Mouse (Mus musculus) CH12.LX (cell line): ENCODE results near the gene Zdhhc1. TPM values are rescaled to one million over a fixed set of nuclear protein-coding genes. Genes with fewer than 3 reads are reported as not detected.

Experiments used
- DNase-seq: peaks from one replicate; pipeline ENCODE4 v3.0.0-alpha.2; 2013; ENCODE audit errors: extremely low read depth
- H3K27ac ChIP-seq: 2 replicates; pipeline ENCODE4 v1.5.1; 2012; ENCODE audit warnings: low read depth, mild to moderate bottlenecking, control low read depth, moderate library complexity; ENCODE audit not compliant: insufficient read depth
- H3K27me3 ChIP-seq: replicated peaks from 2 replicates; pipeline ENCODE3; 2012; ENCODE audit warnings: inconsistent platforms
- H3K36me3 ChIP-seq, 2 experiments: replicated peaks in 1 of 2; 2 replicates each; pipeline versions ENCODE3 to v1.6.1; 2012; ENCODE audit warnings: inconsistent platforms in 1 of 2, low read length in 1 of 2, mild to moderate bottlenecking in 1 of 2, mixed read lengths in 1 of 2, moderate library complexity in 1 of 2; ENCODE audit not compliant: control insufficient read depth in 1 of 2, insufficient read depth in 1 of 2
- H3K4me1 ChIP-seq, 2 experiments: 2 replicates each; pipeline ENCODE4 v1.6.1; 2012; ENCODE audit warnings: inconsistent platforms in 1 of 2, moderate library complexity in 1 of 2; ENCODE audit not compliant: insufficient read depth in 2 of 2, control insufficient read depth in 1 of 2
- H3K4me2 ChIP-seq: 2 replicates; pipeline ENCODE4 v1.6.1; 2012; ENCODE audit warnings: low read depth, mild to moderate bottlenecking, control low read depth; ENCODE audit not compliant: poor library complexity, insufficient read depth, severe bottlenecking
- H3K4me3 ChIP-seq, 3 experiments: fragments of 150-350 bp in 1 of 3; sonication (generic) in 1 of 3; replicated peaks in 1 of 3; 2 replicates each; pipeline versions ENCODE3 to v1.5.1; 2011 to 2012; ENCODE audit warnings: low read depth in 2 of 3, low read length in 2 of 3, mild to moderate bottlenecking in 2 of 3, moderate library complexity in 2 of 3, control low read depth in 1 of 3, improper control_type of control experiment in 1 of 3, inconsistent platforms in 1 of 3, mixed read lengths in 1 of 3; ENCODE audit not compliant: poor library complexity in 1 of 3
- H3K79me2 ChIP-seq: replicated peaks from 2 replicates; pipeline ENCODE4 v1.6.1; 2012; ENCODE audit warnings: mild to moderate bottlenecking, moderate library complexity; ENCODE audit not compliant: control insufficient read depth, poor library complexity, insufficient read depth, severe bottlenecking; ENCODE audit errors: extremely low read depth
- H3K9ac ChIP-seq: 2 replicates; pipeline ENCODE4 v1.6.1; 2012; ENCODE audit warnings: low read depth, mild to moderate bottlenecking, control low read depth, moderate library complexity; ENCODE audit not compliant: insufficient read depth
- H3K9me3 ChIP-seq: replicated peaks from 2 replicates; pipeline ENCODE3; 2012; ENCODE audit warnings: low read length, inconsistent platforms, mixed read lengths
- BHLHE40 ChIP-seq: IDR thresholded peaks from 2 replicates; pipeline ENCODE4 v1.6.1; 2011; ENCODE audit warnings: mild to moderate bottlenecking, low read depth, low read length, improper control_type of control experiment
- CHD1 ChIP-seq: IDR thresholded peaks from 2 replicates; pipeline ENCODE4 v1.6.1; 2012; ENCODE audit warnings: low read depth, low read length, improper control_type of control experiment, inconsistent platforms
- CHD2 ChIP-seq: IDR thresholded peaks from 2 replicates; pipeline ENCODE4 v1.6.1; 2011; ENCODE audit warnings: low read length, improper control_type of control experiment
- CTCF ChIP-seq, 2 experiments: IDR thresholded peaks in 1 of 2; conservative IDR thresholded peaks in 1 of 2; 2 replicates each; pipeline ENCODE4 v1.5.1; 2011 to 2012; ENCODE audit warnings: low read depth in 2 of 2, low read length in 2 of 2, improper control_type of control experiment in 1 of 2, inconsistent platforms in 1 of 2, mild to moderate bottlenecking in 1 of 2, moderate library complexity in 1 of 2
- E2F4 ChIP-seq: IDR thresholded peaks from 2 replicates; pipeline ENCODE4 v1.6.1; 2011; ENCODE audit warnings: low read depth, low read length, improper control_type of control experiment; ENCODE audit not compliant: insufficient replicate concordance
- ELF1 ChIP-seq: IDR thresholded peaks from 2 replicates; pipeline ENCODE4 v1.6.1; 2014; ENCODE audit warnings: low read depth, mild to moderate bottlenecking, inconsistent platforms, low read length, improper control_type of control experiment
- EP300 ChIP-seq: IDR thresholded peaks from 2 replicates; pipeline ENCODE4 v1.6.1; 2011; ENCODE audit warnings: low read length, improper control_type of control experiment
- ETS1 ChIP-seq: conservative IDR thresholded peaks from 2 replicates; pipeline ENCODE4 v1.6.1; 2012; ENCODE audit warnings: low read depth, mild to moderate bottlenecking, inconsistent platforms, low read length, improper control_type of control experiment, moderate library complexity
- GABPA ChIP-seq: IDR thresholded peaks from 2 replicates; pipeline ENCODE4 v1.6.1; 2012; ENCODE audit warnings: low read depth, low read length, improper control_type of control experiment, inconsistent platforms; ENCODE audit not compliant: insufficient replicate concordance
- HCFC1 ChIP-seq: IDR thresholded peaks from 2 replicates; pipeline ENCODE4 v1.6.1; 2012; ENCODE audit warnings: low read depth, mild to moderate bottlenecking, inconsistent platforms, low read length, improper control_type of control experiment
- IRF4 ChIP-seq: IDR thresholded peaks from 2 replicates; pipeline ENCODE4 v1.6.1; 2014; ENCODE audit warnings: low read depth, mild to moderate bottlenecking, inconsistent platforms, low read length, improper control_type of control experiment
- JUN ChIP-seq: IDR thresholded peaks from 2 replicates; pipeline ENCODE4 v1.6.1; 2011; ENCODE audit warnings: low read depth, mild to moderate bottlenecking, low read length, improper control_type of control experiment, moderate library complexity; ENCODE audit not compliant: insufficient read depth
- JUND ChIP-seq: conservative IDR thresholded peaks from 2 replicates; pipeline ENCODE4 v1.6.1; 2011; ENCODE audit warnings: low read depth, low read length, improper control_type of control experiment
- KAT2A ChIP-seq: IDR thresholded peaks from 2 replicates; pipeline ENCODE4 v1.6.1; 2012; ENCODE audit warnings: low read length, improper control_type of control experiment, inconsistent platforms; ENCODE audit not compliant: insufficient replicate concordance
- MAFK ChIP-seq: IDR thresholded peaks from 2 replicates; pipeline ENCODE4 v1.6.1; 2011; ENCODE audit warnings: low read length, improper control_type of control experiment; ENCODE audit not compliant: insufficient replicate concordance
- MAX ChIP-seq: IDR thresholded peaks from 2 replicates; pipeline ENCODE4 v1.6.1; 2011; ENCODE audit warnings: low read length, improper control_type of control experiment
- MAZ ChIP-seq: IDR thresholded peaks from 2 replicates; pipeline ENCODE4 v1.6.1; 2012; ENCODE audit warnings: low read depth, mild to moderate bottlenecking, inconsistent platforms, low read length, improper control_type of control experiment, moderate library complexity
- MEF2A ChIP-seq: IDR thresholded peaks from 2 replicates; pipeline ENCODE4 v1.6.1; 2014; ENCODE audit warnings: low read depth, mild to moderate bottlenecking, inconsistent platforms, low read length, improper control_type of control experiment, borderline replicate concordance
- MXI1 ChIP-seq: IDR thresholded peaks from 2 replicates; pipeline ENCODE4 v1.6.1; 2011; ENCODE audit warnings: mild to moderate bottlenecking, low read depth, low read length, improper control_type of control experiment
- MYC ChIP-seq: IDR thresholded peaks from 2 replicates; pipeline ENCODE4 v1.6.1; 2011; ENCODE audit warnings: low read depth, mild to moderate bottlenecking, improper control_type of control experiment, low read length
- NELFE ChIP-seq: IDR thresholded peaks from 2 replicates; pipeline ENCODE4 v1.6.1; 2011; ENCODE audit warnings: low read depth, low read length, improper control_type of control experiment
- NRF1 ChIP-seq: IDR thresholded peaks from 2 replicates; pipeline ENCODE4 v1.6.1; 2014; ENCODE audit warnings: low read depth, mild to moderate bottlenecking, inconsistent platforms, low read length, improper control_type of control experiment, moderate library complexity
- PAX5 ChIP-seq: IDR thresholded peaks from 2 replicates; pipeline ENCODE4 v1.6.1; 2012; ENCODE audit warnings: low read length, inconsistent platforms, mixed read lengths
- POLR2A ChIP-seq: IDR thresholded peaks from 2 replicates; pipeline ENCODE4 v1.6.1; 2011; ENCODE audit warnings: low read depth, mild to moderate bottlenecking, improper control_type of control experiment, low read length
- POLR2AphosphoS2 ChIP-seq: IDR thresholded peaks from 2 replicates; pipeline ENCODE4 v1.6.1; 2011; ENCODE audit warnings: low read depth, low read length, improper control_type of control experiment
- RAD21 ChIP-seq: IDR thresholded peaks from 2 replicates; pipeline ENCODE4 v1.6.1; 2011; ENCODE audit warnings: low read depth, mild to moderate bottlenecking, low read length, improper control_type of control experiment, moderate library complexity
- RCOR1 ChIP-seq: conservative IDR thresholded peaks from 2 replicates; pipeline ENCODE4 v1.6.1; 2012; ENCODE audit warnings: low read depth, mild to moderate bottlenecking, inconsistent platforms, low read length, improper control_type of control experiment
- SIN3A ChIP-seq: IDR thresholded peaks from 2 replicates; pipeline ENCODE4 v1.6.1; 2012; ENCODE audit warnings: low read length, improper control_type of control experiment, inconsistent platforms
- SMC3 ChIP-seq: IDR thresholded peaks from 2 replicates; pipeline ENCODE4 v1.6.1; 2011; ENCODE audit warnings: low read depth, low read length, improper control_type of control experiment
- TBP ChIP-seq: conservative IDR thresholded peaks from 2 replicates; pipeline ENCODE4 v1.6.1; 2011; ENCODE audit warnings: low read depth, low read length, improper control_type of control experiment
- TCF12 ChIP-seq: IDR thresholded peaks from 2 replicates; pipeline ENCODE4 v1.6.1; 2014; ENCODE audit warnings: low read depth, mild to moderate bottlenecking, inconsistent platforms, low read length, improper control_type of control experiment
- UBTF ChIP-seq: IDR thresholded peaks from 2 replicates; pipeline ENCODE4 v1.6.1; 2012; ENCODE audit warnings: low read depth, mild to moderate bottlenecking, inconsistent platforms, low read length, improper control_type of control experiment, moderate library complexity
- USF1 ChIP-seq: IDR thresholded peaks from 2 replicates; pipeline ENCODE4 v1.6.1; 2014; ENCODE audit warnings: low read depth, mild to moderate bottlenecking, inconsistent platforms, low read length, improper control_type of control experiment
- USF2 ChIP-seq: conservative IDR thresholded peaks from 2 replicates; pipeline ENCODE4 v1.6.1; 2011; ENCODE audit warnings: low read depth, low read length, improper control_type of control experiment
- ZC3H11A ChIP-seq: IDR thresholded peaks from 2 replicates; pipeline ENCODE4 v1.6.1; 2012; ENCODE audit warnings: low read depth, mild to moderate bottlenecking, inconsistent platforms, low read length, improper control_type of control experiment
- ZKSCAN1 ChIP-seq: IDR thresholded peaks from 2 replicates; pipeline ENCODE4 v1.6.1; 2012; ENCODE audit warnings: low read depth, inconsistent platforms, low read length, improper control_type of control experiment, borderline replicate concordance
- ZMIZ1 ChIP-seq: IDR thresholded peaks from 2 replicates; pipeline ENCODE4 v1.6.1; 2012; ENCODE audit warnings: low read depth, mild to moderate bottlenecking, inconsistent platforms, low read length, improper control_type of control experiment
- ZNF384 ChIP-seq: IDR thresholded peaks from 2 replicates; pipeline ENCODE4 v1.6.1; 2012; ENCODE audit warnings: low read depth, low read length, improper control_type of control experiment, inconsistent platforms
- dilution Hi-C: fragments of 300-500 bp; cut with MboI; formaldehyde crosslinking; loops from 2 replicates; pipeline ENCODE4 v1.14.3; 2020; ENCODE audit warnings: low sequenced_read_pairs; ENCODE audit not compliant: extremely low pct_unique_long_range_greater_than_20kb, extremely low pct_ligation_motif_present
- in situ Hi-C: fragments of 300-500 bp; cut with MboI; formaldehyde crosslinking; loops from 3 replicates; pipeline ENCODE4 v1.14.3; 2019; ENCODE audit warnings: low sequenced_read_pairs, low pct_ligation_motif_present, low pct_unique_long_range_greater_than_20kb, mixed read lengths
- polyA plus RNA-seq: library from polyadenylated mRNA; unstranded; fragments of >175 nt; gene quantifications from 2 replicates; pipeline ENCODE4 v1.2.1, GENCODE M21; 2012; ENCODE audit warnings: low read depth; ENCODE audit not compliant: insufficient read length
- total RNA-seq, 2 experiments: library from RNA; depleted of rRNA; stranded (reverse); fragments of 300-350 nt in 1 of 2; fragments of >200 nt in 1 of 2; gene quantifications; 2 replicates each; pipeline ENCODE4 v1.2.3; 2012 to 2014

Gene Zdhhc1
- total and polyA plus RNA-seq, 3 experiments, result 1.6 to 3.6 (median 2.6) TPM

DNA sequence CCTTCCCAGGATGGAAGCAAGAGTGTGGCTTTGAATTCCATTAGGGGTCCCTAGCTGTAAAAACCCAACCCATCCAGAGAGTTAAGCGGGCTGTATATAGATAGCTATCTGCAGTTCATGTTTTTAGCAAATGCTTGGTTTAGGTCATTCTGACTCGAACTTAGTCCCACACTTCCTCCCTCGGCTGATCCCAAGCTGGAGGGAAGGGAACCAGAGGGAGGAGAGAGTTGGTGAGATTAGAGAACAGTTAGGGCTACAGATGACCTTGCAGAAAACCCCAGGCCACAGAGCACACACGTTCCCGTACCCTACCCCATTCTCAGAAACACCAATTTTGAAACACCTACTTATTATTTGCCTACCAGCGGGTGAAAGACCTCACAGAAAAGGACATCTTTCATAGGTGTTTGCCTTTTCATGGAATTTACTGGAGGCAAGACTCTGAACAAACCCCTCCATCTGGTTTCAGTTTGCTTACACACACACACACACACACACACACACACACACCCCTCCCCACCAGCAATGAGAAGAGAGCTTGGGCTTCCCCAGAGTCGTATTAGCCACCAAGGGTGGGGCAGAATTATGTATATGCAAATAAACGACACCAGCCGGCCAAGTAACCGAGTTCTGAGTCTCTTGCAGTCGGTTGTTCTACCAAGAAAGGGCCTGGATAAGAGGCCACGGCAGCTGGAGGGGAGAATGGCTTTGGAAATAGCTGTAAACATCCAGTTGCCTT, 13.5 kb upstream of the Zdhhc1 start:
- DNase-seq, result peak; percentile 84
- Histone ChIP-seq H3K9ac (no peak overlapping the region), H3K36me3 (no peaks in the 10 kb centered on the region), H3K4me2 (peak overlapping the region; percentile 46), H3K4me1 (peaks cover 6 to 28% of the 10 kb centered on the region in 2 experiments), H3K4me3 (peak overlapping the region in 2 of 3 experiments; percentile 7 to 41), H3K27me3 (peaks cover 2% of the 10 kb centered on the region), H3K9me3 (no peaks in the 10 kb centered on the region), H3K27ac (peak overlapping the region; percentile 9; the same call in 1 of the 2 replicates), H3K79me2 (no peaks in the 10 kb centered on the region)
- dilution Hi-C loops, result no loop called here
- in situ Hi-C loops, result loop anchor here (5.0 kb wide), 1 partner anchor 37 kb away; no protein-coding TSS in a partner anchor
- TF ChIP-seq RCOR1, result no peak
- TF ChIP-seq MAZ, result peak; percentile 96
- no peak for TF ChIP-seq ZMIZ1
- no peak for TF ChIP-seq NRF1
- TF ChIP-seq TCF12, result peak; percentile 46; the same call in 1 of the 2 replicates
- TF ChIP-seq ZC3H11A, result no peak
- TF ChIP-seq CHD1, result no peak
- no peak; the same call in 1 of the 2 replicates for TF ChIP-seq MEF2A
- TF ChIP-seq ELF1, result no peak
- TF ChIP-seq MAFK, result no peak
- TF ChIP-seq HCFC1, result no peak
- no peak for TF ChIP-seq SMC3
- TF ChIP-seq NELFE, result no peak
- TF ChIP-seq MAX, result no peak
- TF ChIP-seq EP300, result no peak
- no peak for TF ChIP-seq CTCF (conservative IDR thresholded peaks at IDR 0.05 in 1 of 2, IDR thresholded peaks at IDR 0.05 in 1 of 2; ENCODE audit: low read depth in 2 of 2, low read length in 2 of 2)
- TF ChIP-seq IRF4, result peak; percentile 70; the same call in 1 of the 2 replicates
- no peak for TF ChIP-seq MXI1
- no peak for TF ChIP-seq PAX5
- TF ChIP-seq JUND, result no peak
- no peak for TF ChIP-seq CHD2
- TF ChIP-seq ETS1, result 0 out of 2 replicates have a peak, but pooled peaks have one; percentile 40
- no peak for TF ChIP-seq KAT2A
- TF ChIP-seq E2F4, result no peak
- no peak for TF ChIP-seq POLR2AphosphoS2
- TF ChIP-seq POLR2A, result no peak
- no peak for TF ChIP-seq UBTF
- TF ChIP-seq BHLHE40, result 0 out of 2 replicates have a peak, but pooled peaks have one; percentile 22
- TF ChIP-seq TBP, result no peak
- no peak for TF ChIP-seq ZNF384
- no peak for TF ChIP-seq RAD21
- TF ChIP-seq USF1, result no peak
- 0 out of 2 replicates have a peak, but pooled peaks have one; percentile 47 for TF ChIP-seq SIN3A
- no peak for TF ChIP-seq MYC
- TF ChIP-seq JUN, result no peak
- no peak for TF ChIP-seq USF2
- TF ChIP-seq GABPA, result no peak
- no peak for TF ChIP-seq ZKSCAN1
